Mouse (Mus musculus) heart, postnatal 0 days (tissue): ENCODE data around the gene Samd14.

Source experiments
- CTCF ChIP-seq: IDR thresholded peaks from 2 replicates; pipeline ENCODE4 v1.5.1; 2016; ENCODE audit warnings: antibody characterized with exemption, control low read depth, low read depth
- EP300 ChIP-seq: IDR thresholded peaks from 2 replicates; pipeline ENCODE4 v1.6.1; 2016; ENCODE audit warnings: antibody characterized with exemption, low read depth

- no peak for TF ChIP-seq EP300
- TF ChIP-seq CTCF, result no peak
Observed at GRCm38 (mm10) chr11:95002705-95003104, 7.0 kb upstream of the Samd14 start.
